Mouse (Mus musculus): ENCODE data around the gene Setd1a.

DNA sequence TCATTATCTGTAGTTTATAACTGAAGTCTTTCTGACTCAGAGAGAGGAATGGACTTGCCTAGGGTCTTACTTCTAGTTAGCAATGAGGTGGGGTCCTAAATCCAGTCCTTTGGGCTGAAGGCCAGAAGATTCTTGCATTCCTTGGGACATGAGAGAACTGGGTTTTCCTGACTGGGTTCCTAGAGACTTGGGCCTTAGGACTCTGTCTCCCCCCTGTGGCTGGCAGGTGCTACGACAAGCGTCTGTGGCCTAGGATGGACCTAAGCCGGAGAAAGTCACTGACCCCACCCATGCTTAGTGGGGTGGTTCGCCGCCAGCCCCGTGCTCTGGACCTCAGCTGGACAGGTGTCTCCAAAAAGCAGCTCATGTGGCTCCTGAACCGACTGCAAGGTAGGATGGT, 15.4 kb upstream of the Setd1a start:
- TF ChIP-seq CTCF (IDR thresholded peaks at IDR 0.05) (peak; percentile 99), POLR2A (IDR thresholded peaks at IDR 0.05; ENCODE audit: insufficient read depth, low read depth, low read length) (no peak), EP300 (IDR thresholded peaks at IDR 0.05; ENCODE audit: insufficient read depth, low read depth, low read length) (peak; percentile 71; the same call in 1 of the 2 replicates)
